Mouse (Mus musculus) olfactory bulb, adult 2 months (tissue): ENCODE data around the gene Mast4.

Source experiments
- CTCF ChIP-seq: fragments of 200-500 bp; IDR thresholded peaks from 2 replicates; pipeline ENCODE4 v1.5.1; 2012; ENCODE audit warnings: low read depth, mild to moderate bottlenecking, low read length, moderate library complexity; ENCODE audit not compliant: insufficient read depth
- POLR2A ChIP-seq: fragments of 200-500 bp; IDR thresholded peaks from 2 replicates; pipeline ENCODE4 v1.6.1; 2012; ENCODE audit warnings: mild to moderate bottlenecking, low read depth, low read length, moderate library complexity; ENCODE audit not compliant: insufficient read depth

GRCm38 (mm10) chr13:102815158-102815557, 519.1 kb downstream of the Mast4 start:
- TF ChIP-seq CTCF (no peak), POLR2A (no peak)
